Mouse (Mus musculus) testis, postnatal 10 days (tissue): ENCODE results near the gene Olfr724.
"Not testable (repeated sequence)": the region's sequence is repeated elsewhere in the genome, so short reads cannot be mapped to it uniquely, and the experiment has no call there.

Experiments used
- DNase-seq: peaks from one replicate; pipeline ENCODE4 v3.0.0; 2021; ENCODE audit warnings: low spot score

Olfr724 gene

GRCm38 (mm10) chr14:49963174-49963573 lies at the start of gene Olfr724:
Olfr724 (minus strand) TSS chr14:49963274.
- not testable (repeated sequence) for DNase-seq

- DNase-seq, result no peak
These were observed 7.2 kb downstream of the Olfr724 start for GRCm38 (mm10) chr14:49955890-49956289.

DNA sequence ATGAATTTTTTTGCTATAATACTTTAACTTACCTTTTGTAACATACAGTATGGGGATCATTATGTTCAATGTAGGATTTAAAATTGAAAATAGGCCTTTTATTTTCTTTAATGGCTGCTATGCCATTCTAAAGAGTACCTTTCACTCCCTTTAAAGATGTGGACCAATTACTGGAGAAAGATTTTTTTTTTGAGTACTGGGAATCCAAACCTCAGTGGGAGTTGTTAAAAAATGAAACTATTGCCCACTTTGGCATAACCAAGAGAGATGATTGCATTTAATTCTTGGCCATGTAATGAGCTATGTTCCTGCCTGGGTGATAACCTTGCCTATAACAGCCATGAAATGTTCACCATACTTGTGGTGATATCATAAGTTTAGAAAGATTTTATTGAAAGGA lies 31.4 kb downstream of the Olfr724 start, which contains the start of gene Olfr723:
Gene Olfr723 (minus strand): TSS at position 101 of the 400 bp plus-strand sequence.
- not testable (repeated sequence) for DNase-seq
